Mouse (Mus musculus) liver, postnatal 0 days (tissue): Measurements from ENCODE around the gene Panx2. TPM values are rescaled to one million over a fixed set of nuclear protein-coding genes. Genes with fewer than 3 reads are reported as not detected.

Experiments used
- ATAC-seq: fragments of 200-750 bp; cut with Nextera tagmentation; 2 replicates; pipeline ENCODE4 v1.8.0; 2017; ENCODE audit warnings: mild to moderate bottlenecking, moderate library complexity
- DNase-seq: peaks from one replicate; pipeline ENCODE4 v3.0.0-alpha.2; 2016
- H3K27ac ChIP-seq: fragments of 300-500 bp; sonication (generic); 2 replicates; pipeline ENCODE4 v1.5.1; 2014; ENCODE audit warnings: antibody characterized with exemption, moderate library complexity, mild to moderate bottlenecking, low read depth
- H3K27me3 ChIP-seq: fragments of 300-500 bp; sonication (generic); 2 replicates; pipeline ENCODE4 v1.6.1; 2014; ENCODE audit warnings: low read length, control low read depth, mixed read lengths; ENCODE audit not compliant: insufficient read depth
- H3K36me3 ChIP-seq: fragments of 300-500 bp; sonication (generic); replicated peaks from 2 replicates; pipeline ENCODE4 v1.6.1; 2014; ENCODE audit warnings: mild to moderate bottlenecking, control low read depth, low read length, moderate library complexity, mixed read lengths; ENCODE audit not compliant: insufficient read depth
- H3K4me1 ChIP-seq: fragments of 300-500 bp; sonication (generic); 2 replicates; pipeline ENCODE4 v1.6.1; 2014; ENCODE audit warnings: antibody characterized with exemption, mild to moderate bottlenecking, control low read depth; ENCODE audit not compliant: insufficient read depth
- H3K4me2 ChIP-seq: fragments of 300-500 bp; sonication (generic); 2 replicates; pipeline ENCODE4 v1.6.1; 2014; ENCODE audit warnings: low read depth, mild to moderate bottlenecking, low read length, moderate library complexity, mixed read lengths
- H3K4me3 ChIP-seq: fragments of 300-500 bp; sonication (generic); 2 replicates; pipeline ENCODE4 v1.5.1; 2014; ENCODE audit warnings: low read depth, low read length
- H3K9ac ChIP-seq: fragments of 300-500 bp; sonication (generic); replicated peaks from 2 replicates; pipeline ENCODE4 v1.6.1; 2014; ENCODE audit warnings: mild to moderate bottlenecking, moderate library complexity
- H3K9me3 ChIP-seq: fragments of 300-500 bp; sonication (generic); 2 replicates; pipeline ENCODE4 v1.6.1; 2016; ENCODE audit warnings: mild to moderate bottlenecking, control low read depth, low read length, mixed read lengths
- CTCF ChIP-seq: sonication (generic); IDR thresholded peaks from 2 replicates; pipeline ENCODE4 v1.5.1; 2016; ENCODE audit warnings: antibody characterized with exemption, low read depth
- EP300 ChIP-seq: IDR thresholded peaks from 2 replicates; pipeline ENCODE4 v1.6.1; 2016; ENCODE audit warnings: antibody characterized with exemption, low read depth, mild to moderate bottlenecking
- WGBS: fragments of 180-500 bp; shearing (Covaris S2); extraction: QIAGEN DNeasy Blood & Tissue Kit; methylation state at CpG from one replicate; pipeline ENCODE4 v1.1.7; 2014; ENCODE audit not compliant: insufficient replicate concordance; 5-methylcytosine and 5-hydroxymethylcytosine counted together
- polyA plus RNA-seq: library from polyadenylated mRNA; unstranded; fragments of >200 nt; fragmentation: Nextera tagmentation; extraction: Ambion mirVana; gene quantifications from 2 replicates; pipeline ENCODE4 v1.2.1, GENCODE M21; 2015

Panx2 gene
- polyA plus RNA-seq, 1 experiment from 2014 or later = not detected

- Histone ChIP-seq H3K27ac (no peak overlapping the region), H3K9ac (no peak overlapping the region), H3K27me3 (no peaks in the 10 kb centered on the region), H3K4me3 (no peak overlapping the region), H3K4me2 (no peak overlapping the region), H3K4me1 (no peaks in the 10 kb centered on the region), H3K36me3 (peaks cover 89% of the 10 kb centered on the region), H3K9me3 (no peaks in the 10 kb centered on the region)
- whole genome bisulfite sequencing = 90% methylated on average over 5 of the region's 5 CpGs
- TF ChIP-seq CTCF = no peak
- TF ChIP-seq EP300 = no peak
- no peak for ATAC-seq
- no peak for DNase-seq
Observed at GRCm38 (mm10) chr15:89097450-89097849, 37.9 kb downstream of the Panx2 start.

GRCm38 (mm10) chr15:89098616-89099015 lies 39.1 kb downstream of the Panx2 start:
- no peak for TF ChIP-seq EP300
- TF ChIP-seq CTCF = no peak
- Histone ChIP-seq H3K27me3 (no peaks in the 10 kb centered on the region), H3K4me1 (no peaks in the 10 kb centered on the region), H3K9me3 (no peaks in the 10 kb centered on the region), H3K9ac (no peak overlapping the region), H3K36me3 (peaks cover 92% of the 10 kb centered on the region), H3K4me3 (no peak overlapping the region), H3K27ac (0 out of 2 replicates have a peak overlapping the region, but pooled peaks have one; percentile 22), H3K4me2 (no peak overlapping the region)
- ATAC-seq = no peak
- 84% methylated on average over 7 of the region's 7 CpGs for WGBS
- no peak for DNase-seq

- no peak overlapping the region for H3K4me3 ChIP-seq
- no peaks in the 10 kb centered on the region for H3K27me3 ChIP-seq
- H3K27ac ChIP-seq = no peak overlapping the region
- peaks cover 89% of the 10 kb centered on the region for H3K36me3 ChIP-seq
- 90% methylated on average over 12 of the region's 12 CpGs for WGBS
- no peaks in the 10 kb centered on the region for H3K9me3 ChIP-seq
- DNase-seq (no peak), ATAC-seq (peak; percentile 16)
- H3K9ac ChIP-seq = no peak overlapping the region
- H3K4me1 ChIP-seq = no peaks in the 10 kb centered on the region
- TF ChIP-seq EP300 = no peak
- no peak for TF ChIP-seq CTCF
- no peak overlapping the region for H3K4me2 ChIP-seq
Observed at GRCm38 (mm10) chr15:89100823-89101222, 41.3 kb downstream of the Panx2 start.

GRCm38 (mm10) chr15:89102646-89103045 lies 43.1 kb downstream of the Panx2 start:
- Histone ChIP-seq H3K4me3 (no peak overlapping the region), H3K9ac (no peak overlapping the region), H3K27ac (no peak overlapping the region), H3K4me1 (no peaks in the 10 kb centered on the region), H3K4me2 (no peak overlapping the region), H3K9me3 (no peaks in the 10 kb centered on the region), H3K27me3 (no peaks in the 10 kb centered on the region), H3K36me3 (peaks cover 86% of the 10 kb centered on the region)
- DNase-seq (no peak), ATAC-seq (no peak)
- 75% methylated on average over 5 of the region's 5 CpGs for WGBS
- TF ChIP-seq CTCF (no peak), EP300 (no peak)

DNA sequence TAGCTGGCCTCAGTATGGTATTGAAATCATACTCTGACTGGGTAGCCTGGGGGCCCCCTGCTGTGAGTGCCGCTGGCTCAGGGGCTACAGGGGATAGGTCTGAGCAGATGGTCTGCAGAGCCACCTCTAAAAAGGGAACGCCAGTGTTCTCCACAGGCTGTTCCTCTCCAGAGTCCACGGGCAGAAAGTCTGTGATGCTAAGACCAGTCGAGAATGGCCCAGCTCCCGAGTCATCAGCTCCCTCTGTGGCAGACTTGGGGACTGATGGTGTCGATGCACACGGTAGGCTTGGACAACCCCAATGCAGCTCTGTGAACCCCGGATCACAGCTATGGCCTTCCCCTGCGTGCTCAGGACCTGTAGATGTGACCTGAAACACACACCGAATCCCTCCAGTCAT lies 44.4 kb downstream of the Panx2 start:
- no peaks in the 10 kb centered on the region for H3K9me3 ChIP-seq
- no peaks in the 10 kb centered on the region for H3K4me1 ChIP-seq
- H3K4me3 ChIP-seq = no peak overlapping the region
- ATAC-seq (no peak), DNase-seq (no peak)
- no peaks in the 10 kb centered on the region for H3K27me3 ChIP-seq
- 86% methylated on average over 10 of the region's 10 CpGs for WGBS
- no peak overlapping the region for H3K4me2 ChIP-seq
- H3K27ac ChIP-seq = no peak overlapping the region
- no peak overlapping the region for H3K9ac ChIP-seq
- TF ChIP-seq CTCF (no peak), EP300 (no peak)
- H3K36me3 ChIP-seq = peaks cover 88% of the 10 kb centered on the region

DNA sequence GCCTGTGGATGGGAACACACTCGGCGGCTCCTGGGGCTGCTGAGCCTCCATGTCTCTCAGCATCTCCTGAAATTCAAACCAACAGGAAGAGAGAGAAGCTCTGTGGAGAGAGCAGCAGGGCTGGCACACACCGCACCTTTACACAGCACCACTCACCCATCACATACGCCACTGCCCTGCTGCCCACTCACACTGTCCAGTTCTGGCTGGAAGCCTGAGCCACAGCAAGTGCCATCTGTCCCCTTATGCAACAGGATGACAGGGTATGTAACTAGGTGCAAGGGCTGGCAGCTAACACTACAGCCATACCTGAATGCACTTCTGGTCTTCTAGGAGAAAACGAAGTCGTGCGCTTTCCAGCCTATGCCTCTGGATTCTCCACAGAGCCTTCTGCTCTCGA lies 44.9 kb downstream of the Panx2 start:
- Histone ChIP-seq H3K4me3 (no peak overlapping the region), H3K36me3 (peaks cover 86% of the 10 kb centered on the region), H3K9me3 (no peaks in the 10 kb centered on the region), H3K4me2 (no peak overlapping the region), H3K27ac (no peak overlapping the region), H3K4me1 (no peaks in the 10 kb centered on the region), H3K9ac (no peak overlapping the region), H3K27me3 (no peaks in the 10 kb centered on the region)
- TF ChIP-seq CTCF (no peak), EP300 (no peak)
- ATAC-seq = no peak
- 91% methylated on average over 8 of the region's 8 CpGs for WGBS
- DNase-seq = no peak

DNA sequence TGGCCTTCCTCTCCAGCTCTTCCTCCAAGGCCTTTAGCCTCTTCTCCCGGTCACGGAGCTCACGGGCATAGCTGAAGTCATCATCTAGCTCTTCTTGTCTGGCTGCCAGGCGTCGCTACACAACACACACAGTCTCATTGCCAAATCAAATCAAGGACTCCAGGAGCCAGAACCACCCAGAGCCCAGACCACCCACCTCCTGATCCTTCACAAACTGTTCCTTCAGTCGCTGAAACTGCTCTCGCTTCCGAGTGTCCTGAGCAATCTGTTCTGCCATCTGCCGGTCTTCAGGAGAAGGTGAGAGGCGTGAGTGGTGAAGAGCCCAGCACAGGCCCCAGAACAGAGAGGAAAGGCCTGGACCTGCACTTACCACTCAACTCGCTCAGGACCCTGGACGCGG lies 46.5 kb downstream of the Panx2 start:
- 84% methylated on average over 13 of the region's 13 CpGs for WGBS

More for the DNA sequence above, 46.5 kb downstream of the Panx2 start:
- Histone ChIP-seq H3K27ac (no peak overlapping the region), H3K9ac (no peak overlapping the region), H3K4me3 (no peak overlapping the region), H3K4me1 (no peaks in the 10 kb centered on the region), H3K9me3 (no peaks in the 10 kb centered on the region), H3K27me3 (no peaks in the 10 kb centered on the region), H3K4me2 (no peak overlapping the region), H3K36me3 (peaks cover 86% of the 10 kb centered on the region)
- ATAC-seq (no peak), DNase-seq (no peak)
- TF ChIP-seq EP300 (no peak), CTCF (no peak)
